ENCODE assay signal across 8 mouse cellular contexts in the genomic region with DNA sequence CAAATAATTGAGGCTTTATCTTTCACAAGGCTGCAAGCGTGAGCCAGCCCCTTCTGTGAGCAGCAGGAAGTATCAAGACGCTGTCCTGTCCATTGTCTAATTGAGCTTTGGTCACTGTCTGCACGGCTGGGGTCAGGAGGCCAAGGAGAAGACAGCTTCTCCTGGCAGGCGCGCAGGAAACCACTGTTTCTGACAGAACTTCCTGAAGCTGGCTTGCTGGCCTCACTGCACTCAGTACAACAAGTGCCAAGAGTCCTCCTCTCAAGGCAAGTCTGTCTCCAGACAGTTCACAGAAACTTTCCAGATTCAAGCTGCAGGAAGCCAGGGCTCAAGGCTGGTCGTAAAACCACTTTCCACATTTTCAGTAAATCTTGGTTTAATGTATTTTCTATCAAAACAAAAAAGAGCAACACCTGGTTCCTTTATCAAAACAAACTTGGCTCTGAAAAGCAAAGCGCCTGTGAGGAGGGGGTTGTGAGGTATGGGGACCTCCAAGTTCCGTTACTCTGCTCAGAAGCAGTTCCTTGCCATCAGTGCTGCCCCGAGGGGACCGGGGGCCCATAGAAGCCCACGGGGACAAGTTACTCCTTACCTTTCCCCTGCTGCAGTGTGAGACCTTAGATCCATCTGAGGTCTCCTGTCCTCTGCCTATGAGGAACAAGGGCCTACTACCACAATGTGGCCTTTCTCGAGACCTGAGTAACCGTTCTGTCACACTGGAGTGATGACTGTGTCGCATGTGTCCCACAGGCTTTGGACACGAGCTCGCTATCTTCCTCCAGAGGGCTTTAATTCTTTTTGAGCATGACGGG. TPM values are rescaled to one million over a fixed set of nuclear protein-coding genes. Genes with fewer than 3 reads are reported as not detected.
DNase-seq lines count a peak whose midpoint lies in the region; ATAC-seq and TF ChIP-seq lines count a peak whose summit lies in the region.

No protein-coding gene starts in this region.

- peaks cover 50% of the 10 kb centered on the region for H3K27me3 ChIP-seq in midbrain, embryonic 10.5 days (ENCODE audit: low read depth, poor library complexity, severe bottlenecking)
- H3K27me3 ChIP-seq in midbrain, postnatal 0 days (ENCODE audit: insufficient read depth, low read length), result no peaks in the 10 kb centered on the region
- no peaks in the 10 kb centered on the region for H3K27me3 ChIP-seq in intestine, embryonic 16.5 days (replicated peaks; ENCODE audit: control insufficient read depth, insufficient read depth, low read length)
- H3K27me3 ChIP-seq in liver, embryonic 15.5 days, result no peaks in the 10 kb centered on the region
- no peaks in the 10 kb centered on the region for H3K27me3 ChIP-seq in neural tube, embryonic 15.5 days (replicated peaks)

- DNase-seq in midbrain, embryonic 10.5 days (ENCODE audit: low spot score), result no peak
- no peak for DNase-seq in midbrain, postnatal 0 days (ENCODE audit: low spot score)
- peak; percentile 68 for DNase-seq in gastrocnemius, postnatal 25 days
- DNase-seq in cerebellum, adult 8-10 months, result no peak
- DNase-seq in c-Kit-positive CD71-positive TER-119-positive erythroid progenitor cells, embryonic 14.5 days (ENCODE audit: low spot score), result no peak

- 62% methylated on average over 17 of the region's 17 CpGs for WGBS in midbrain, embryonic 10.5 days
- WGBS in midbrain, postnatal 0 days, result 52% methylated on average over 17 of the region's 17 CpGs
- WGBS in intestine, embryonic 16.5 days, result 50% methylated on average over 17 of the region's 17 CpGs
- WGBS in liver, embryonic 15.5 days (ENCODE audit: insufficient replicate concordance), result 25% methylated on average over 17 of the region's 17 CpGs
- 62% methylated on average over 17 of the region's 17 CpGs for WGBS in neural tube, embryonic 15.5 days

- peaks cover 44% of the 10 kb centered on the region for H3K36me3 ChIP-seq in midbrain, embryonic 10.5 days
- peaks cover 19% of the 10 kb centered on the region for H3K36me3 ChIP-seq in midbrain, postnatal 0 days (ENCODE audit: insufficient read depth, low read length)
- H3K36me3 ChIP-seq in intestine, embryonic 16.5 days (ENCODE audit: control insufficient read depth, insufficient read depth, low read length), result no peaks in the 10 kb centered on the region
- peaks cover 26% of the 10 kb centered on the region for H3K36me3 ChIP-seq in liver, embryonic 15.5 days (replicated peaks)
- H3K36me3 ChIP-seq in neural tube, embryonic 15.5 days, result peaks cover 29% of the 10 kb centered on the region

- H3K27ac ChIP-seq in midbrain, embryonic 10.5 days (replicated peaks), result peak overlapping the region; percentile 46; the same call in 1 of the 2 replicates
- no peak overlapping the region for H3K27ac ChIP-seq in midbrain, postnatal 0 days (ENCODE audit: low read depth, low read length)
- peak overlapping the region; percentile 80 for H3K27ac ChIP-seq in intestine, embryonic 16.5 days (ENCODE audit: low read length)
- H3K27ac ChIP-seq in liver, embryonic 15.5 days (replicated peaks), result peak overlapping the region; percentile 77
- H3K27ac ChIP-seq in neural tube, embryonic 15.5 days (replicated peaks), result peak overlapping the region; percentile 75

- H3K4me2 ChIP-seq in midbrain, postnatal 0 days (ENCODE audit: low read depth, low read length, poor library complexity, severe bottlenecking), result no peak overlapping the region
- H3K4me2 ChIP-seq in intestine, embryonic 16.5 days (ENCODE audit: low read depth, low read length), result no peak overlapping the region
- H3K4me2 ChIP-seq in liver, embryonic 15.5 days, result no peak overlapping the region
- no peak overlapping the region for H3K4me2 ChIP-seq in neural tube, embryonic 15.5 days

- TF ChIP-seq CTCF in midbrain, postnatal 0 days (IDR thresholded peaks at IDR 0.05), result no peak

- H3K4me3 ChIP-seq in midbrain, embryonic 10.5 days, result no peak overlapping the region
- no peak overlapping the region for H3K4me3 ChIP-seq in midbrain, postnatal 0 days (ENCODE audit: low read depth, low read length)
- H3K4me3 ChIP-seq in intestine, embryonic 16.5 days (ENCODE audit: low read length), result no peak overlapping the region
- no peak overlapping the region for H3K4me3 ChIP-seq in liver, embryonic 15.5 days (replicated peaks)
- H3K4me3 ChIP-seq in neural tube, embryonic 15.5 days (replicated peaks), result no peak overlapping the region

- H3K4me1 ChIP-seq in midbrain, embryonic 10.5 days, result peaks cover 47% of the 10 kb centered on the region
- H3K4me1 ChIP-seq in midbrain, postnatal 0 days (ENCODE audit: insufficient read depth, low read length), result peaks cover 2% of the 10 kb centered on the region
- H3K4me1 ChIP-seq in intestine, embryonic 16.5 days (ENCODE audit: control insufficient read depth, insufficient read depth, low read length), result peaks cover 33% of the 10 kb centered on the region
- H3K4me1 ChIP-seq in liver, embryonic 15.5 days (replicated peaks), result peaks cover 62% of the 10 kb centered on the region
- peaks cover 49% of the 10 kb centered on the region for H3K4me1 ChIP-seq in neural tube, embryonic 15.5 days

- H3K9me3 ChIP-seq in midbrain, embryonic 10.5 days (replicated peaks), result peaks cover 14% of the 10 kb centered on the region; the same call in 1 of the 2 replicates
- no peaks in the 10 kb centered on the region for H3K9me3 ChIP-seq in midbrain, postnatal 0 days (ENCODE audit: low read length)
- no peaks in the 10 kb centered on the region for H3K9me3 ChIP-seq in intestine, embryonic 16.5 days (ENCODE audit: control insufficient read depth, low read length)
- H3K9me3 ChIP-seq in liver, embryonic 15.5 days (replicated peaks), result no peaks in the 10 kb centered on the region
- no peaks in the 10 kb centered on the region for H3K9me3 ChIP-seq in neural tube, embryonic 15.5 days (replicated peaks)

- ATAC-seq in midbrain, postnatal 0 days (ENCODE audit: low FRiP score), result no peak
- peak; percentile 65 for ATAC-seq in intestine, embryonic 16.5 days
- ATAC-seq in liver, embryonic 15.5 days (ENCODE audit: insufficient read depth), result peak; percentile 65
- ATAC-seq in neural tube, embryonic 15.5 days (ENCODE audit: low FRiP score), result no peak

- no peak overlapping the region for H3K9ac ChIP-seq in midbrain, postnatal 0 days (replicated peaks; ENCODE audit: low read length, poor library complexity, severe bottlenecking)
- 0 out of 2 replicates have a peak overlapping the region, but pooled peaks have one; percentile 26 for H3K9ac ChIP-seq in intestine, embryonic 16.5 days (ENCODE audit: low read depth, low read length)
- no peak overlapping the region for H3K9ac ChIP-seq in liver, embryonic 15.5 days
- H3K9ac ChIP-seq in neural tube, embryonic 15.5 days (replicated peaks), result no peak overlapping the region

RNA-seq across cellular contexts. Expression of a gene that starts 17.2 kb away (rescaled TPM):
- 19.0 and 23.5 TPM in 2 replicates for polyA plus RNA-seq in midbrain, embryonic 10.5 days (2016; fragmentation: Nextera tagmentation; extraction: Ambion mirVana)
- total RNA-seq in midbrain, postnatal 0 days (2014; rRNA removed), result 133 and 155 TPM in 2 replicates
- polyA plus RNA-seq in midbrain, postnatal 0 days (2015; fragmentation: Nextera tagmentation; extraction: Ambion mirVana), result 48.8 and 68.1 TPM in 2 replicates
- 10 to 100 TPM; 18.6 to 23.0 TPM for total RNA-seq in gastrocnemius, postnatal 25 days (2021)
- 7.9 and 8.5 TPM in 2 replicates for polyA plus RNA-seq in intestine, embryonic 16.5 days (2015; fragmentation: Nextera tagmentation; extraction: Ambion mirVana)
- polyA plus RNA-seq in liver, embryonic 15.5 days (2015; fragmentation: Nextera tagmentation; extraction: Ambion mirVana), result 11.3 and 12.7 TPM in 2 replicates
- polyA plus RNA-seq in neural tube, embryonic 15.5 days (2015; fragmentation: Nextera tagmentation; extraction: Ambion mirVana), result 49.5 and 52.2 TPM in 2 replicates

Comparison
In these comparisons a context has a peak if more than half of its experiments do, and no peak if none do; other contexts are left out.
1. ATAC-seq: peak in intestine, embryonic 16.5 days (single experiment) and liver, embryonic 15.5 days (single experiment); none in midbrain, postnatal 0 days (single experiment) and neural tube, embryonic 15.5 days (single experiment).